Mouse (Mus musculus): ENCODE measurements around the gene Nr1d1. TPM values are rescaled to one million over a fixed set of nuclear protein-coding genes. Genes with fewer than 3 reads are reported as not detected.

The Nr1d1 gene
- polyA plus RNA-seq, 1 experiment from 2014 or later: 3.9 TPM

DNA sequence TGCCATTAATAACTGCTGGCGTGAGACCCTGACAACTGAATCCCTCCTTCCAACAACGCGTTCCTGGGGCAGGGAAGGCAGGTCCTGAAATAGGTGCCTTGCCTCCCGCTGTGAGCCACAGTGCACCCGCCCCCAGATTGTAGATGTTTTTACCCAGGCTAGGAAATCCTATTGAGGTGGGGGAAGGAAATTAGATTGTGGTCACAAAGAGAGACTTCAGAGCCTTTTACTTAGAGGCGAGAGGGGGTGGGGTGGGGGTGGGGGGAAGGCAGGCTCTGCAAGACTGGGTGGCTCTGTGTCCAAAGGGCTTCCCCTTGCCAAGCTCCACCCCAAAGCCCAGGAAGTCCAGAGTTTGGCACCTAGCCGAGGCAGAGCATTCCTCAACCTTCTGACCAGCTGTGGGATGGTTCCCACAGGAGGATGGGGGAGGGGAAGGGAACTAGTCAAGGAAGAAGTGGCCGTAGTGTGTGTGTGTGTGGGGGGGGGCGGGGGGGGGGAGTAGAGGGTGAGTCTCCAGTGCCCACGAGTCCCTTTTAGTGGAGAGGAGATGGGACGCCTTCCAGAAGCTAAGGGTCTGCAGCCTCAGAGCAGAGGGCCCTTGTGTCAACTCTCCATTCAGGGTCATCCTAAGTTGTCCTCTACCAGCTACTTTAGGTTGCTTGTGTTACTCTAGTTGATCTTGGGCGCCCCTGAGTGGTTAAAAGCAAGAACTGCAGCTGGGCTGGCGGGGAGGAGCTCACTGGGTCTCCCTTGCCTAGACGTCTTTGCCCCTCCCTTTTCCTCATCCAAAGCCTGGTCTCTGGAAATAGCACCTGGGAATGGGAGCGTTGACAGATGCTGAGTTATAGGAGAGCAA lies 11.5 kb upstream of the Nr1d1 start:
- H3K4me3 ChIP-seq: peak overlapping the region; percentile 2; the same call in 1 of the 2 replicates
- no peaks in the 10 kb centered on the region for H3K9me3 ChIP-seq
- H3K4me2 ChIP-seq: peak overlapping the region; percentile 38
- no peaks in the 10 kb centered on the region for H3K27me3 ChIP-seq (replicated peaks)
- 4% methylated on average over 15 of the region's 15 CpGs for WGBS
- peak overlapping the region; percentile 77 for H3K27ac ChIP-seq
- no peaks in the 10 kb centered on the region for H3K36me3 ChIP-seq (replicated peaks)
- H3K9ac ChIP-seq: no peak overlapping the region
- ATAC-seq (replicated peaks): peak; percentile 41
- H3K4me1 ChIP-seq: peaks cover 65% of the 10 kb centered on the region

DNA sequence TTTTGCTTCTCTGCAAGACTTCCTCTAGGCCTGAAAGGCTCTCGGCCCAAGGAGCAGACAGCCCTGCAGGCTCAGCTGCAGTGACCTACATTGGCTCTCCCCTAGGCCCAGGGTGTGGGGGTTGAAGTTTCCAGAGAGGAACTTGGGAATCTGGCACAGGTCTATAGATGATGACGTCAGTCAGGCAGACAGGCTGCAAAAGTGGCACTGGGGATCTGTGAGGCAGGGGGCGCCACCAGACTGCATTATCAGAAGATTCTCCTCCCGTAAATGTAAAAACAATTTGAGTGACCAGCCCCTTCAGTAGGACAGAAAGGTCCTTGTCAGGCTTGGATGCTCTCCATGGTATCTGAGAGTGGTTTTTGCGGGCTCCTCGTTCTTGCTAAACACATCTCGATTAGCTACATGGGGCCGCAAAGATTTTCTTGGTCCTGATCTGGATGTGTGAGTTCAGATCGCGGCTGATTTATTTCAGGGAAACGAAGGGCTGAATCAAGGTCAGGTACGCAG lies 10.7 kb upstream of the Nr1d1 start:
- Histone ChIP-seq H3K9ac (no peak overlapping the region), H3K36me3 (replicated peaks) (no peaks in the 10 kb centered on the region), H3K4me2 (peak overlapping the region; percentile 38), H3K4me1 (peaks cover 66% of the 10 kb centered on the region), H3K27me3 (replicated peaks) (no peaks in the 10 kb centered on the region), H3K9me3 (no peaks in the 10 kb centered on the region), H3K27ac (peak overlapping the region; percentile 77), H3K4me3 (peak overlapping the region; percentile 2; the same call in 1 of the 2 replicates)
- ATAC-seq (replicated peaks): 0 out of 2 replicates have a peak, but pooled peaks have one; percentile 18
- WGBS: 8% methylated on average over 12 of the region's 12 CpGs

DNA sequence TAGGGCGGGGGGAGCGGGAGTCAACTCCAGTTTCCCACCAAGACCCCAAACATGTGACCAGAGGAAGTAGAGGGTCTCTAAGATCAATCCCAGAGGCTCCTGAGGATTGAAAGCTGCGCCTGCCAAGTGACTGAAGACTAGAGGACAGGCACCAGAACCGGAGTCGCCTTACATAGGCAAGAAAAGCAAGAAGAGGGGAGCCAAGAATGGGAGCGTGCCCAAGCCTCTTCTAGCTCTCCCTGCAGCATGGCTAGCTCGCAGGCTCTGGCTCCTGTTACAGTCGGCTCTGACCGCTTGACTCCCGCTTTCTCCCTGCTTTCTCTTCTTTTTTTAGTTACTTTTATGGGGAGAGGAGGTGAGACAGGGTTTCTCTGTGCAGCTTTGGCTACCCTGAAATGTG lies 10.1 kb upstream of the Nr1d1 start:
- WGBS: 73% methylated on average over 10 of the region's 10 CpGs
- Histone ChIP-seq H3K9me3 (no peaks in the 10 kb centered on the region), H3K9ac (no peak overlapping the region), H3K27me3 (replicated peaks) (no peaks in the 10 kb centered on the region), H3K27ac (peak overlapping the region; percentile 77), H3K36me3 (replicated peaks) (no peaks in the 10 kb centered on the region), H3K4me1 (peaks cover 66% of the 10 kb centered on the region), H3K4me3 (no peak overlapping the region), H3K4me2 (no peak overlapping the region)
- ATAC-seq (replicated peaks): no peak

DNA sequence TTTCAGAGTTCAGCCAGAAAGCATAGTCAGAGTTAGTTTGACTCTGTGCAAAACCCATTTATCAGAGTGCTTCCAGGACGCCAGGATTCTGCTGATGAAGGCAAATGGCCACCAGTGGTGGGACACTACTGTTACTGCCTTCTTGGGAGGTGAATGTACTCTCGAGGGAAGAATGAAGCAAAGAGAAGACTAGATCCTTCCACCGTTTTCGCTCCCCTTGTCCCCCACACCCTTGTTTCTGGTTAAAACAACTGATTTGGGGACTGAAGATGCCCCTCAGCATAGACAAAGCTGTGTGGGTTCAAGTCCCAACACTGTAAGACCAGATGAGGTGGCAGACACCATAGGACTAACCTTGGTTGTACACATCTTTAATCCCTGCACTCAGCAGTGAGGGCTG lies 9.0 kb upstream of the Nr1d1 start:
- Histone ChIP-seq H3K4me1 (peaks cover 58% of the 10 kb centered on the region), H3K4me2 (no peak overlapping the region), H3K36me3 (replicated peaks) (no peaks in the 10 kb centered on the region), H3K9me3 (no peaks in the 10 kb centered on the region), H3K4me3 (no peak overlapping the region), H3K9ac (no peak overlapping the region), H3K27ac (no peak overlapping the region), H3K27me3 (replicated peaks) (no peaks in the 10 kb centered on the region)
- no peak for ATAC-seq (replicated peaks)
- WGBS: 71% methylated on average over 4 of the region's 4 CpGs

DNA sequence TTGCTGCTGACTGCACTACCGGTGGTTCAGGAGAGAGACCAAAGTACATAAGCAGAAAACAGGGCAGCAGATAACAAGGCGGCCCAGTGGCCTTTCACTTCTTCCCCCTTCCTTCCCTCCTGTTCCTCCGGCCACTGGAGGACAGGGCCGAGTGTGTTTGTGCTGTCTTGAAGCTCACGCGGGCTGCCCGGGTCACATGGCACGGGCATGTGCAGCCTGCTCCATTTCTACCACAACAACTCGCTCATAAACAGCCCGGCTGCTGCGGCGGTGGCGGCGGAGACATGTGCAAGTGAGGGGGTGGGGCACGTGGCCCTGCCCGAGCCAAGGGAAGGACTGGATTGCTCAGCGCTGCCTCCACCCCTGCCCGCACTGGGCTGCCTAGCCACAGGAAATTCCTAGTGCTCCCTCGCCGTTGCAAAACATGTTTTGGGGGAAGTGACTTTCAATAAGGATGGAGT lies 8.1 kb upstream of the Nr1d1 start:
- Histone ChIP-seq H3K4me3 (peak overlapping the region; percentile 14; the same call in 1 of the 2 replicates), H3K9me3 (no peaks in the 10 kb centered on the region), H3K9ac (peak overlapping the region; percentile 27; the same call in 1 of the 2 replicates), H3K27me3 (replicated peaks) (no peaks in the 10 kb centered on the region), H3K36me3 (replicated peaks) (no peaks in the 10 kb centered on the region), H3K4me2 (peak overlapping the region; percentile 44), H3K27ac (peak overlapping the region; percentile 71), H3K4me1 (peaks cover 52% of the 10 kb centered on the region)
- WGBS: under 1% methylated on average over 20 of the region's 20 CpGs
- peak; percentile 25; the same call in 1 of the 2 replicates for ATAC-seq (replicated peaks)

DNA sequence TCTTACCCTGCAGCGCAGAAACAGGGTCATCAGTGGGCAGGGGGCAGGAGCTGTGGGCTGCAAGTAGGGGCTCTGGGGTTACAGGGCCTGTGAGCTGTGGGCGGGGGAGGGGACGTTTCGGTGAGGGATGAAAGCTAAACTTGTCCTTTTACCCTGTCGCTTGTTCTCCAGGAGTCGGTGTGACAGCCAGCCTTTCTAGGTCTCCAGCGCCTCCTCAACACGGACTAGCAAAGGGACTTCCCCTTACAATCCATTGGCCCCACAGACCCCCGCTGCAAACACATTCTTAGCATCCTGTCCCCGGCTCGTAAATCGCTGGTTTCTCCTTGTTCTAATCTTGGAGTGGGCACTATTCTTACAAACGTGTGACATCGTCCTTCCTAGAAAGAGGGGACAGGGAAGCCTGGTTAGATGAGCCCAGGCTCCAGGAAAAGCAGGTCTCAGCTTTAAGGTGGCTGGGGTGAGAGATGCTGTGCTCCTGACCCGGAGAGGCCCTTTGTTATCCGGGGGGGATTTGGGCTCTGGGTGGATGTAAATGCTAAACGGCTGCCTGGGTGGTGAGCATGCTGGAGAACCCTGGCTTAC lies 7.6 kb upstream of the Nr1d1 start:
- peak; percentile 4; the same call in 1 of the 2 replicates for ATAC-seq (replicated peaks)
- Histone ChIP-seq H3K27ac (peak overlapping the region; percentile 71), H3K4me3 (peak overlapping the region; percentile 14; the same call in 1 of the 2 replicates), H3K4me2 (peak overlapping the region; percentile 44), H3K9ac (peak overlapping the region; percentile 27; the same call in 1 of the 2 replicates), H3K9me3 (no peaks in the 10 kb centered on the region), H3K4me1 (peaks cover 50% of the 10 kb centered on the region), H3K36me3 (replicated peaks) (no peaks in the 10 kb centered on the region), H3K27me3 (replicated peaks) (no peaks in the 10 kb centered on the region)
- 6% methylated on average over 17 of the region's 17 CpGs for WGBS

DNA sequence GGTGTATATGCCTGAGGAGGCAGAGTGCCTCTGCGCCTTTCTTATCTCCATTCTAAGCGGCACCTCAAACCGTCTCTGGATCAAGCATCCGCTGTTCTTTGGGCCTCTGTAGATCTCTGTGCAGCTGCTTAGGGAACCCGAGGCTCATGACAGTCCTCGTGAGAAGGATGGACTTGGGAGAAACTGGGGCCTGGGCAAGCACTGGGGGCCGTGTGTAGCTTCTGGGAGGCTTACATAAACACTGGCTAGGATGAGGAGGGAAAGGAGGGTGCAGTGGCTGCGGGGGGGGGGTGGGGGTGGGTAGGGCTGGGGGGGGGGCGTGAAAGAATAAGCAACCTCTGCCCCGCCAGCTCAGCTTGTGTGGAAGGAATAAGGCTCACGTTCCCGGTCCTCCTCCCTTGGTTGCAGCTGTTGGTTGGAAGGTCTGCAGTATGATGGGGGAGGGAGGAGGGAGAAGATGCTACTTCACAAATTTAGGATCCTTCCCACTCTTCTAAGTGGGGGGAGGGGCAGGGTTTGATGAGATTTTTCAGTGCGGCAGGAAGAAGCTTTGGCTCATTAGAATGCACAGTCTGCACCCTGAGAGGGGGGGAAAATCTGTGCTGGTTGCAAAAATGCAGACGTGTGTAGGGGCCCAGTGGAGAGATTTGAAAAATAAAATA lies 6.8 kb upstream of the Nr1d1 start:
- ATAC-seq (replicated peaks): no peak
- H3K4me1 ChIP-seq: peaks cover 48% of the 10 kb centered on the region
- no peaks in the 10 kb centered on the region for H3K9me3 ChIP-seq
- H3K27ac ChIP-seq: no peak overlapping the region
- H3K36me3 ChIP-seq (replicated peaks): no peaks in the 10 kb centered on the region
- H3K4me2 ChIP-seq: 0 out of 2 replicates have a peak overlapping the region, but pooled peaks have one; percentile 44
- H3K4me3 ChIP-seq: no peak overlapping the region
- 7% methylated on average over 11 of the region's 14 CpGs for WGBS
- H3K9ac ChIP-seq: no peak overlapping the region
- H3K27me3 ChIP-seq (replicated peaks): no peaks in the 10 kb centered on the region

DNA sequence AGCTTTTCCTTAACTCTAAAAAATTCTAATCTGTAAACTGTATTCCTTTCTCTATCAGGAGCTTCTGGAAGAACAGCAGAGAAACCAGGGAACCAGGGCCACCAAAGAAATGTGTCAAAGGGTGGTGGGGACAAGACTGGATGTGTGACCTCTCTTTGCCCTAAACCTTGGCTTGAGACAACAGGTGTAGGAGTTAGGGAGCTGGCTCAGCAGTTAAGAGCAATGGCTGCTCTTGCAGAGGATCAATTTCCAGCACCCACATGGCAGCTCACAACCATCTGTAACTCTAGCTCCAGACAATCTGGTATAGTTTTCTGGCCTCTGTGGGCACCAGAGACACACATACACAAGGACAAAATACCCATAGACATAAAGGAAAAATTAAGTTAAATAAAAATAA lies 2.8 kb upstream of the Nr1d1 start:
- Histone ChIP-seq H3K4me3 (no peak overlapping the region), H3K9ac (no peak overlapping the region), H3K27ac (no peak overlapping the region), H3K4me1 (peaks cover 53% of the 10 kb centered on the region), H3K27me3 (replicated peaks) (no peaks in the 10 kb centered on the region), H3K36me3 (replicated peaks) (no peaks in the 10 kb centered on the region), H3K4me2 (no peak overlapping the region), H3K9me3 (no peaks in the 10 kb centered on the region)
- ATAC-seq (replicated peaks): no peak

DNA sequence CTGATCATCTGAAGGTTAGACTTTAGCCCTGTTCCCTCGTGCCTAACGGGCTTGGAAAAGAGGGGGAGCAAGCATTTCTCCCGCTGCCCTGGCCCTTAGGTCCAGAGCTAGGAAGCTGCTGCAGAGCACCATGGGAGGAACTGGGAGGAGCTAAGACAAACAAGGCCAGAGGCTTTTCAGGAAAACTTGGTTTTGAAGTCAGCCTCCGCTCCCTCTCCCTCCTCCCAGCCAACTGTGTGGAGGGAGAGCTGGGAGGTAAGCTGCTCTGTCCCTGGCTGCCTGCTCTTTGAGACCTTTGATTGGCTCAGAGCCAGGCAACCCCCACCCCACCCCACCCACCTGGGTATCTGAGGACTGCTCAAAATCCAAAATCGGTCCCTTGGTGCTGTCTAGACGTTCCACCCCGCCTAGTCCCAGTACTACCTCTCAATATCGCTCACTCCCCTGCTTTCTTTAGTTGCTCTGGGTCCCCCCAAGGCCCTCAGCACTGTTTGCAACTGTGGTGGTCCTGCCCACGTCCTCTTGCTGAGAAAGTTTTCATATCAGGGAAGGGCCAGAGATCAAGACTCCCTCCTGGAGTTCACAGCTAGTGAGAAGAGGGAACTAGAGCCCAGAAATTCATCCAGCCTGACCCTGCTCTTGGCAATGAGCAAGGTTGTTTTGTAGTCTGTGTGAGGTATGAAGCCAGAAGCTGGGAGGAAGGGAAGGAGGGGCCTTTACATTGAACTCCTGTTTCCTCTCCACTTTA lies 1.9 kb upstream of the Nr1d1 start:
- H3K4me3 ChIP-seq: no peak overlapping the region
- H3K4me1 ChIP-seq: peaks cover 46% of the 10 kb centered on the region
- H3K27me3 ChIP-seq (replicated peaks): no peaks in the 10 kb centered on the region
- H3K36me3 ChIP-seq (replicated peaks): no peaks in the 10 kb centered on the region
- H3K9me3 ChIP-seq: no peaks in the 10 kb centered on the region
- 11% methylated on average over 9 of the region's 9 CpGs for WGBS
- peak overlapping the region; percentile 60 for H3K27ac ChIP-seq
- H3K4me2 ChIP-seq: no peak overlapping the region; the same call in 1 of the 2 replicates
- no peak for ATAC-seq (replicated peaks)
- no peak overlapping the region for H3K9ac ChIP-seq

DNA sequence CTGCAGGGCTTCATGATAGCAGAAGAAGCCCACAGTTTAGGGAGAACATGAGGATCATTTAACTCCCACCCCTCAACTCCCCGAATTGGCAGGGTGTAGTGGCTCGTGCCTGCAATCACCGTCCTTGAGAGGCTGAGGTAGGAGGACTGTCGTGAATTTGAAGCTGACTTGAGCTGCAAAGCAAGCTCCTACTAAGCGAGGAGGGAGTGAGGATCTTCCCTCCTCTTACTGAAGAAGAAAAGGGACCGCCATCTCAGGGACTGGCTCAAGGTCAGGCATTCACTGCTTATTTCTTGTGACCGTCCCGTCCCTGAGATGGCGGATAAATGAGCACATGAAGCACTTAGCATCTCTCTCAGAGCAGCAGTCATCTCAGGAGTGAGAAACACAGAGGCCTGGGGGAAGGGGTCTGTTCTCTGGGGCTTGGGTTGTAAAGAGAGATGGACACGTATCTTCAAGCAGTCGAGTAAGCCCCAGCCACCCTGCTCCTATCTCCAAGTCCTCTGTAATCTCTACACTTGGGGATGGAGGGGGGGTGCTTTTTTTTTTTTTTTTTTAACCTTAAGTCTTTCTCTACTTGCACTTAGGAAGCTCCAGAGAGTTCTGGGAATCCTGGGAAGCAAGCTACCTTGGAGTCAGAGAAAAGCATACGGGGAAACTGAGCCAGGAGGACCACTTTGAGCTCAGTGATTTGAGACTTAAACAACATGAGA lies 1.1 kb upstream of the Nr1d1 start:
- Histone ChIP-seq H3K36me3 (replicated peaks) (no peaks in the 10 kb centered on the region), H3K4me3 (no peak overlapping the region), H3K9ac (no peak overlapping the region), H3K27ac (peak overlapping the region; percentile 61; the same call in 1 of the 2 replicates), H3K9me3 (no peaks in the 10 kb centered on the region), H3K4me2 (peak overlapping the region; percentile 97), H3K27me3 (replicated peaks) (no peaks in the 10 kb centered on the region), H3K4me1 (peaks cover 41% of the 10 kb centered on the region)
- ATAC-seq (replicated peaks): no peak
- 50% methylated on average over 12 of the region's 12 CpGs for WGBS

Data from midbrain, embryonic 15.5 days (tissue).